Mouse (Mus musculus) kidney, postnatal 0 days (tissue): ENCODE results near the gene Tmem106a. TPM values are rescaled to one million over a fixed set of nuclear protein-coding genes. Genes with fewer than 3 reads are reported as not detected.

Experiments used
- ATAC-seq: fragments of 200-750 bp; cut with Nextera tagmentation; replicated peaks from 2 replicates; pipeline ENCODE4 v1.8.0; 2017; ENCODE audit warnings: low read depth, moderate number of reproducible peaks, moderate TSS enrichment, moderate library complexity; ENCODE audit not compliant: low FRiP score
- DNase-seq: peaks from one replicate; pipeline ENCODE4 v3.0.0-alpha.2; 2016; ENCODE audit warnings: low spot score
- H3K27ac ChIP-seq: fragments of 300-500 bp; sonication (generic); 2 replicates; pipeline ENCODE4 v1.5.1; 2014; ENCODE audit warnings: mild to moderate bottlenecking
- H3K27me3 ChIP-seq: fragments of 300-500 bp; sonication (generic); 2 replicates; pipeline ENCODE4 v1.6.1; 2014; ENCODE audit warnings: low read length, mixed read lengths; ENCODE audit not compliant: insufficient read depth
- H3K36me3 ChIP-seq: fragments of 300-500 bp; sonication (generic); 2 replicates; pipeline ENCODE4 v1.6.1; 2014; ENCODE audit warnings: low read length, mixed read lengths; ENCODE audit not compliant: insufficient read depth
- H3K4me1 ChIP-seq: fragments of 300-500 bp; sonication (generic); replicated peaks from 2 replicates; pipeline ENCODE4 v1.6.1; 2014; ENCODE audit warnings: antibody characterized with exemption, low read length, mixed read lengths; ENCODE audit not compliant: insufficient read depth
- H3K4me2 ChIP-seq: fragments of 300-500 bp; sonication (generic); 2 replicates; pipeline ENCODE4 v1.6.1; 2014; ENCODE audit warnings: mild to moderate bottlenecking, low read length, moderate library complexity, mixed read lengths
- H3K4me3 ChIP-seq: fragments of 300-500 bp; sonication (generic); replicated peaks from 2 replicates; pipeline ENCODE4 v1.5.1; 2014; ENCODE audit warnings: low read depth, low read length
- H3K9ac ChIP-seq: fragments of 300-500 bp; sonication (generic); 2 replicates; pipeline ENCODE4 v1.6.1; 2014; ENCODE audit warnings: low read depth, low read length
- H3K9me3 ChIP-seq: fragments of 300-500 bp; sonication (generic); replicated peaks from 2 replicates; pipeline ENCODE4 v1.6.1; 2016; ENCODE audit warnings: low read length, inconsistent platforms, mixed read lengths
- CTCF ChIP-seq: IDR thresholded peaks from 2 replicates; pipeline ENCODE4 v1.5.1; 2016; ENCODE audit warnings: antibody characterized with exemption, low read depth, mild to moderate bottlenecking, moderate library complexity
- WGBS: fragments of 180-500 bp; shearing (Covaris S2); extraction: QIAGEN DNeasy Blood & Tissue Kit; methylation state at CpG from one replicate; pipeline ENCODE4 v1.1.7; 2014; 5-methylcytosine and 5-hydroxymethylcytosine counted together
- polyA plus RNA-seq: library from polyadenylated mRNA; unstranded; fragments of >200 nt; fragmentation: Nextera tagmentation; extraction: Ambion mirVana; gene quantifications from 2 replicates; pipeline ENCODE4 v1.2.1, GENCODE M21; 2015

Tmem106a gene
- polyA plus RNA-seq, 1 experiment from 2014 or later = 19.4 TPM

DNA sequence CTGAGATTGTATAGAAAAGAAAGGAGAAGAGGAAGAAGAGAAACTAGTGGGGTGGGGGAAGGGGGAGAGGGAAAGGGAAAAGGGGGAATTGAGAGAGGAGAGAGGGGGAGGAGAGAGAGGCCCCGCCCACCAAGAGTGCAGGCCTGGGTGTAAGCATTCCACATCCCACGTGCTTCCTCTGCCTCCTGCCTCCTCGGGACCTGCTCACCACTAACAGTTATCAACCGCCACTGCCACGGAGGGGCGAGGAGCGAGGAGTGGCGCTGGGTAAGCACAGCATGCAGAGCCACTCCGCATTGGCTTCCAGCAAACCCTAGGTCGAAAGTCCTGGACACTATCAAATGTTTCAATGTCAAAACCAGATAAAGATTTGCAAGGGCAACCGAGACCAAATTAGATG is 28.4 kb downstream of the Tmem106a start:
- no peak overlapping the region for H3K27ac ChIP-seq
- DNase-seq (no peak), ATAC-seq (no peak)
- H3K27me3 ChIP-seq = no peaks in the 10 kb centered on the region
- H3K36me3 ChIP-seq = no peaks in the 10 kb centered on the region
- H3K4me3 ChIP-seq = no peak overlapping the region
- no peaks in the 10 kb centered on the region for H3K4me1 ChIP-seq
- H3K9ac ChIP-seq = no peak overlapping the region
- H3K4me2 ChIP-seq = no peak overlapping the region
- H3K9me3 ChIP-seq = no peaks in the 10 kb centered on the region
- no peak for TF ChIP-seq CTCF
- WGBS = 21% methylated on average over 11 of the region's 11 CpGs

GRCm38 (mm10) chr11:101613596-101613995 is 31.6 kb downstream of the Tmem106a start:
- Histone ChIP-seq H3K9ac (no peak overlapping the region), H3K27ac (no peak overlapping the region), H3K36me3 (no peaks in the 10 kb centered on the region), H3K27me3 (no peaks in the 10 kb centered on the region), H3K9me3 (no peaks in the 10 kb centered on the region), H3K4me3 (no peak overlapping the region), H3K4me1 (0 out of 2 replicates have a peak, but pooled peaks cover 5% of the 10 kb centered on the region), H3K4me2 (no peak overlapping the region)
- 75% methylated on average over 6 of the region's 6 CpGs for WGBS
- DNase-seq (no peak), ATAC-seq (no peak)
- no peak for TF ChIP-seq CTCF

DNA sequence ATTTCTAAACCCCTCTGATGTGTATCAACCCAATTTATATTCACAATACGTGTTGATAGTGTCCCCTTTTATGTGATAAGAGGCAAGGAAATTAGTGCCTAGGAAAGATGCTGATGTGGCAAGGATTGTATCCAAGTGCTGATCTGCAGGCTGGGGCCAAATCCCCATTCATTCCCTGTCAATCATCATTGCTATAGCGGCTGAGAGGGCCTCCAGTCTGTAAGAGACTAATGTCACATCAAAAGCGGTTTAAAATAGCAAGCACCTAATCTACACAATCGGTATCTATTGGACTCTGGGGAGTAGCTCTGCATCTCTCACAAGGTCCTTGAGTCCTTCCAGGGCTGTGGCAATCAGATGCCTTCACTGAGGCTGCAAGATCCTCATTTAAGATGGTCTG is 32.1 kb downstream of the Tmem106a start:
- Histone ChIP-seq H3K36me3 (no peaks in the 10 kb centered on the region), H3K27me3 (no peaks in the 10 kb centered on the region), H3K9ac (no peak overlapping the region), H3K4me3 (no peak overlapping the region), H3K9me3 (no peaks in the 10 kb centered on the region), H3K4me1 (0 out of 2 replicates have a peak, but pooled peaks cover 7% of the 10 kb centered on the region), H3K4me2 (no peak overlapping the region), H3K27ac (no peak overlapping the region)
- no peak for TF ChIP-seq CTCF
- DNase-seq (no peak), ATAC-seq (no peak)
- 81% methylated on average over 4 of the region's 4 CpGs for WGBS

DNA sequence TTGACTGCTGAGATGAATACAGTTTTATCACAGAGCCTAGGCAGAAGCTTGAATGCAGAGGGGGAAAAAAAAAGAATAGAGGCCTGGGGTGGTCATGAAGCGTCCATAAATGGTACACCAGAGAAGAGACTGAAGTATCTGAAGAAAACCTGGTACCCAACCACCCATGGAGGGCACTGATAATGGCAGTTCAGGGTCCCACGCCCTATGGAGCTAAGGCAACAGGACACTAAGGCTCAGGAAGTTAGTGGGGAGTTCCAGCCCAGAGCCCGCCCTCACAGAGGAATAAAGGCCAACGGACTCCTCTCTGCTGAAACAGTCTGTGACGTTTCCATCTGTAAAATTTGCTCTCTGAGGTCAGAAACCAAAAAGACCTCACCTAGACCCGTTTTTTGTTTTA is 33.3 kb downstream of the Tmem106a start:
- ATAC-seq (no peak), DNase-seq (no peak)
- Histone ChIP-seq H3K36me3 (no peaks in the 10 kb centered on the region), H3K4me2 (no peak overlapping the region), H3K4me3 (no peak overlapping the region), H3K27me3 (no peaks in the 10 kb centered on the region), H3K9me3 (no peaks in the 10 kb centered on the region), H3K4me1 (0 out of 2 replicates have a peak, but pooled peaks cover 7% of the 10 kb centered on the region), H3K27ac (no peak overlapping the region), H3K9ac (no peak overlapping the region)
- WGBS = 73% methylated on average over 6 of the region's 6 CpGs
- TF ChIP-seq CTCF = no peak

GRCm38 (mm10) chr11:101616104-101616503 is 34.1 kb downstream of the Tmem106a start:
- Histone ChIP-seq H3K4me3 (no peak overlapping the region), H3K27me3 (no peaks in the 10 kb centered on the region)
- WGBS = 90% methylated on average over 8 of the region's 8 CpGs

DNA sequence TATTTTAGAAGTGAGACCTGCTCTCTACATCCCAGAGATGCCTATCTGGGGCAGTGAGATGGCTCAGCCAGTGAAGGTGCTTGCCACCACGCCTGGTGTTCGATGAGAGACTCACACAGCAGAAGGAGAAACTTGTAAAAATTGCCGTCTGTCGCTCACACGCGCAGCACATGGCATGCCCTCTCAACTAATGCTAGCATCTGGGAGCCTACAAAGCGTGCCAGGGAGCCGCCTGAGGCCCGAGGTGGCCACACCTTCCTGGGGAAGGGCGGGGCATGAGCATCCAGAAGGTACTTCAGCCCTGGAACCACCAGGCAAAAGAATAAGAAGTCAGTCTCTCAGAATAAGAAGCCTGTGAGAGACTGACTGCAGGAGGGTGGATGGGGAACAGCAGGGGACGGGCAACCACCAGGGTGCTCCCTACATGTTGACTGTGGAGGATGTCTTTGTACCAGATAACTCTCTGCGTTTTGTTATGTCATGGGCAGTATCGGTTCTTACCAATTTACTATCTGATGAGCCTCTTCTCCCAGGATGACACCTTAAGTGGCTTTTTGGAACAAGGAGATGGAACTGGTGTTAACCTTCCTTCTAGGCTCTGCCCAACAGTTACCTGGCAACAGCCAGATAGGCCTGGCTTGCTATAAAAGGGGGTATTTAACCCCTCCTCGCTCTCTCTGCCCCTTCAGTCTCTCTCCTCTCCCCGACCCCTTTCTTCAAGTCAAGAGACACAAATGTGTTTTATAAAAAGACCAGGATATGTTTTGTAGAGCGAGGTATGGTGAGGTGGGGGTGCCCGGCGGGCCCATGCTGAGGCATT is 35.1 kb downstream of the Tmem106a start:
- DNase-seq (no peak), ATAC-seq (no peak)
- Histone ChIP-seq H3K36me3 (no peaks in the 10 kb centered on the region), H3K27me3 (no peaks in the 10 kb centered on the region), H3K9me3 (no peaks in the 10 kb centered on the region), H3K4me3 (no peak overlapping the region), H3K4me2 (0 out of 2 replicates have a peak overlapping the region, but pooled peaks have one; percentile 8), H3K9ac (no peak overlapping the region), H3K27ac (no peak overlapping the region), H3K4me1 (0 out of 2 replicates have a peak, but pooled peaks cover 7% of the 10 kb centered on the region)
- whole genome bisulfite sequencing = 27% methylated on average over 18 of the region's 18 CpGs
- TF ChIP-seq CTCF = no peak

More at GRCm38 (mm10) chr11:101616104-101616503, 34.1 kb downstream of the Tmem106a start:
- H3K4me2 ChIP-seq = no peak overlapping the region
- 0 out of 2 replicates have a peak, but pooled peaks cover 7% of the 10 kb centered on the region for H3K4me1 ChIP-seq
- ATAC-seq (no peak), DNase-seq (no peak)
- H3K9ac ChIP-seq = no peak overlapping the region
- H3K36me3 ChIP-seq = no peaks in the 10 kb centered on the region
- no peaks in the 10 kb centered on the region for H3K9me3 ChIP-seq
- H3K27ac ChIP-seq = no peak overlapping the region
- no peak for TF ChIP-seq CTCF
